Mouse (Mus musculus) urinary bladder, adult 18-20 months (tissue): ENCODE results near the gene Smim27.

ENCODE experiments used
- DNase-seq, 2 experiments: peaks; one replicate each; pipeline ENCODE4 v3.0.0; 2022; ENCODE audit warnings: low spot score in 2 of 2, mixed read lengths in 2 of 2

The Smim27 gene

GRCm38 (mm10) chr4:40269430-40270032 lies at the start of gene Smim27, which contains the start of gene Topors:
Gene Smim27, plus strand, starts transcription at chr4:40269579.
Gene Topors, minus strand, starts transcription at chr4:40269850.
- DNase-seq, result peak; percentile 96 to 97

- no peak for DNase-seq
Measured at GRCm38 (mm10) chr4:40220437-40220836, 48.9 kb upstream of the Smim27 start.

- DNase-seq, result no peak
Measured at GRCm38 (mm10) chr4:40221004-40221760, 48.2 kb upstream of the Smim27 start.

- no peak for DNase-seq
Measured at GRCm38 (mm10) chr4:40221876-40222585, 47.3 kb upstream of the Smim27 start.

GRCm38 (mm10) chr4:40226095-40226494 lies 43.3 kb upstream of the Smim27 start:
- no peak for DNase-seq

GRCm38 (mm10) chr4:40227131-40227530 lies 42.2 kb upstream of the Smim27 start:
- no peak for DNase-seq

- DNase-seq, result no peak
Measured at GRCm38 (mm10) chr4:40227886-40228285, 41.5 kb upstream of the Smim27 start.

GRCm38 (mm10) chr4:40229723-40230122 lies 39.7 kb upstream of the Smim27 start:
- no peak for DNase-seq

GRCm38 (mm10) chr4:40233062-40233664 lies 36.2 kb upstream of the Smim27 start:
- no peak for DNase-seq

GRCm38 (mm10) chr4:40234256-40234655 lies 35.1 kb upstream of the Smim27 start:
- no peak for DNase-seq

GRCm38 (mm10) chr4:40236829-40237228 lies 32.5 kb upstream of the Smim27 start:
- DNase-seq, result no peak

- peak; percentile 20 to 39 for DNase-seq
Measured at GRCm38 (mm10) chr4:40238483-40239408, 30.6 kb upstream of the Smim27 start.

GRCm38 (mm10) chr4:40239409-40240271 lies 29.7 kb upstream of the Smim27 start, which contains the start of gene Ddx58:
Gene Ddx58, minus strand, starts transcription at chr4:40239828.
- DNase-seq, result peak in 1 of 2 experiments; percentile 52

GRCm38 (mm10) chr4:40240272-40240744 lies 29.1 kb upstream of the Smim27 start:
- peak in 1 of 2 experiments; percentile 3 for DNase-seq

- DNase-seq, result no peak
Measured at GRCm38 (mm10) chr4:40241928-40242327, 27.5 kb upstream of the Smim27 start.

GRCm38 (mm10) chr4:40243006-40243405 lies 26.4 kb upstream of the Smim27 start:
- DNase-seq, result no peak

- no peak for DNase-seq
Measured at GRCm38 (mm10) chr4:40244035-40244434, 25.3 kb upstream of the Smim27 start.

GRCm38 (mm10) chr4:40250984-40251383 lies 18.4 kb upstream of the Smim27 start:
- DNase-seq, result no peak

- no peak for DNase-seq
Measured at GRCm38 (mm10) chr4:40253766-40254165, 15.6 kb upstream of the Smim27 start.
